Mouse (Mus musculus) forebrain, embryonic 16.5 days (tissue): Measurements from ENCODE around the gene Frem2. TPM values are rescaled to one million over a fixed set of nuclear protein-coding genes. Genes with fewer than 3 reads are reported as not detected.
A peak's percentile ranks its signal among the peaks of the same experiment; 100 is the strongest.

Experiments used
- ATAC-seq: fragments of 200-750 bp; cut with Nextera tagmentation; 2 replicates; pipeline ENCODE4 v1.8.0; 2017; ENCODE audit warnings: mild to moderate bottlenecking, moderate library complexity
- H3K27ac ChIP-seq: fragments of 300-500 bp; sonication (generic); 2 replicates; pipeline ENCODE4 v1.5.1; 2014; ENCODE audit warnings: low read length, control low read depth
- H3K27me3 ChIP-seq: fragments of 300-500 bp; sonication (generic); replicated peaks from 2 replicates; pipeline ENCODE4 v1.6.1; 2014; ENCODE audit warnings: low read length; ENCODE audit not compliant: control insufficient read depth, insufficient read depth
- H3K36me3 ChIP-seq: fragments of 300-500 bp; sonication (generic); 2 replicates; pipeline ENCODE4 v1.6.1; 2014; ENCODE audit not compliant: control insufficient read depth, insufficient read depth
- H3K4me1 ChIP-seq: fragments of 300-500 bp; sonication (generic); replicated peaks from 2 replicates; pipeline ENCODE4 v1.6.1; 2014; ENCODE audit warnings: low read length; ENCODE audit not compliant: control insufficient read depth, insufficient read depth
- H3K4me2 ChIP-seq: fragments of 300-500 bp; sonication (generic); 2 replicates; pipeline ENCODE4 v1.6.1; 2014; ENCODE audit warnings: mild to moderate bottlenecking, low read length, control low read depth
- H3K4me3 ChIP-seq: fragments of 300-500 bp; sonication (generic); replicated peaks from 2 replicates; pipeline ENCODE4 v1.5.1; 2014; ENCODE audit warnings: mild to moderate bottlenecking, low read length, control low read depth
- H3K9ac ChIP-seq: fragments of 300-500 bp; sonication (generic); replicated peaks from 2 replicates; pipeline ENCODE4 v1.6.1; 2014; ENCODE audit warnings: low read depth, low read length, control low read depth
- H3K9me3 ChIP-seq: fragments of 300-500 bp; sonication (generic); 2 replicates; pipeline ENCODE4 v1.6.1; 2016; ENCODE audit warnings: low read length; ENCODE audit not compliant: control insufficient read depth
- WGBS: fragments of 180-500 bp; shearing (Covaris S2); extraction: QIAGEN DNeasy Blood & Tissue Kit; methylation state at CpG from one replicate; pipeline ENCODE4 v1.1.7; 2014; 5-methylcytosine and 5-hydroxymethylcytosine counted together
- polyA plus RNA-seq: library from polyadenylated mRNA; unstranded; fragments of >200 nt; fragmentation: Nextera tagmentation; extraction: Ambion mirVana; gene quantifications from 2 replicates; pipeline ENCODE4 v1.2.1, GENCODE M21; 2015

The Frem2 gene
- polyA plus RNA-seq, 1 experiment from 2014 or later: 1.5 TPM

- Histone ChIP-seq H3K27ac (no peak overlapping the region), H3K9me3 (no peaks in the 10 kb centered on the region), H3K36me3 (no peaks in the 10 kb centered on the region), H3K4me1 (no peaks in the 10 kb centered on the region), H3K4me2 (no peak overlapping the region), H3K4me3 (no peak overlapping the region), H3K27me3 (no peaks in the 10 kb centered on the region), H3K9ac (no peak overlapping the region)
- WGBS: 61% methylated on average over 6 of the region's 6 CpGs
- ATAC-seq: no peak
Observed at GRCm38 (mm10) chr3:53571663-53572062, 85.5 kb downstream of the Frem2 start.

- no peak overlapping the region for H3K9ac ChIP-seq
- peak; percentile 14; the same call in 1 of the 2 replicates for ATAC-seq
- H3K27ac ChIP-seq: no peak overlapping the region
- H3K4me3 ChIP-seq: no peak overlapping the region
- peaks cover 15% of the 10 kb centered on the region for H3K4me1 ChIP-seq
- H3K4me2 ChIP-seq: no peak overlapping the region
- WGBS: 40% methylated on average over 7 of the region's 7 CpGs
- H3K36me3 ChIP-seq: no peaks in the 10 kb centered on the region
- no peaks in the 10 kb centered on the region for H3K9me3 ChIP-seq
- no peaks in the 10 kb centered on the region for H3K27me3 ChIP-seq
Observed at GRCm38 (mm10) chr3:53564521-53564920, 92.6 kb downstream of the Frem2 start.

- Histone ChIP-seq H3K36me3 (no peaks in the 10 kb centered on the region), H3K27me3 (no peaks in the 10 kb centered on the region), H3K9ac (no peak overlapping the region), H3K9me3 (no peaks in the 10 kb centered on the region), H3K27ac (no peak overlapping the region), H3K4me3 (no peak overlapping the region), H3K4me2 (no peak overlapping the region), H3K4me1 (peaks cover 16% of the 10 kb centered on the region)
- WGBS: 29% methylated on average over 7 of the region's 7 CpGs
- ATAC-seq: peak; percentile 91
Observed at GRCm38 (mm10) chr3:53563746-53564145, 93.4 kb downstream of the Frem2 start.

GRCm38 (mm10) chr3:53561813-53562212 is 95.3 kb downstream of the Frem2 start:
- no peak for ATAC-seq
- no peak overlapping the region for H3K9ac ChIP-seq
- peaks cover 17% of the 10 kb centered on the region for H3K4me1 ChIP-seq
- H3K27me3 ChIP-seq: no peaks in the 10 kb centered on the region
- WGBS: 49% methylated on average over 7 of the region's 7 CpGs
- no peak overlapping the region for H3K4me2 ChIP-seq
- H3K36me3 ChIP-seq: no peaks in the 10 kb centered on the region
- H3K4me3 ChIP-seq: no peak overlapping the region
- no peaks in the 10 kb centered on the region for H3K9me3 ChIP-seq
- H3K27ac ChIP-seq: no peak overlapping the region

- Histone ChIP-seq H3K4me1 (peaks cover 10% of the 10 kb centered on the region), H3K36me3 (no peaks in the 10 kb centered on the region), H3K27me3 (no peaks in the 10 kb centered on the region), H3K27ac (no peak overlapping the region), H3K9ac (no peak overlapping the region), H3K4me2 (no peak overlapping the region), H3K9me3 (no peaks in the 10 kb centered on the region), H3K4me3 (no peak overlapping the region)
- no peak for ATAC-seq
- 62% methylated on average over 6 of the region's 6 CpGs for WGBS
Observed at GRCm38 (mm10) chr3:53559056-53559455, 98.1 kb downstream of the Frem2 start.

GRCm38 (mm10) chr3:53558230-53558629 is 98.9 kb downstream of the Frem2 start:
- WGBS: 64% methylated on average over 9 of the region's 9 CpGs
- Histone ChIP-seq H3K36me3 (no peaks in the 10 kb centered on the region), H3K9ac (no peak overlapping the region), H3K27ac (no peak overlapping the region), H3K4me2 (no peak overlapping the region), H3K27me3 (no peaks in the 10 kb centered on the region), H3K4me1 (peaks cover 2% of the 10 kb centered on the region), H3K4me3 (no peak overlapping the region), H3K9me3 (no peaks in the 10 kb centered on the region)
- no peak; the same call in 1 of the 2 replicates for ATAC-seq

GRCm38 (mm10) chr3:53557388-53558214 is 99.6 kb downstream of the Frem2 start:
- Histone ChIP-seq H3K36me3 (no peaks in the 10 kb centered on the region), H3K27me3 (no peaks in the 10 kb centered on the region), H3K4me1 (peaks cover 2% of the 10 kb centered on the region), H3K9ac (no peak overlapping the region), H3K4me3 (no peak overlapping the region), H3K9me3 (no peaks in the 10 kb centered on the region), H3K27ac (no peak overlapping the region), H3K4me2 (no peak overlapping the region)
- ATAC-seq: peak; percentile 59
- WGBS: 63% methylated on average over 16 of the region's 16 CpGs

- Histone ChIP-seq H3K4me1 (peaks cover 2% of the 10 kb centered on the region), H3K27me3 (no peaks in the 10 kb centered on the region), H3K27ac (no peak overlapping the region), H3K4me2 (no peak overlapping the region), H3K36me3 (no peaks in the 10 kb centered on the region), H3K9ac (no peak overlapping the region), H3K4me3 (no peak overlapping the region), H3K9me3 (no peaks in the 10 kb centered on the region)
- ATAC-seq: no peak
- 39% methylated on average over 10 of the region's 10 CpGs for WGBS
Observed at GRCm38 (mm10) chr3:53555031-53555952, 101.9 kb downstream of the Frem2 start.

GRCm38 (mm10) chr3:53552691-53553090 is 104.5 kb downstream of the Frem2 start:
- WGBS: 88% methylated on average over 7 of the region's 7 CpGs
- Histone ChIP-seq H3K36me3 (no peaks in the 10 kb centered on the region), H3K4me2 (no peak overlapping the region), H3K27me3 (no peaks in the 10 kb centered on the region), H3K4me3 (no peak overlapping the region), H3K9me3 (no peaks in the 10 kb centered on the region), H3K4me1 (no peaks in the 10 kb centered on the region), H3K27ac (no peak overlapping the region), H3K9ac (no peak overlapping the region)
- ATAC-seq: no peak
